Mouse (Mus musculus) thymus, adult 2 months (tissue): ENCODE results near the gene Ralbp1. TPM values are rescaled to one million over a fixed set of nuclear protein-coding genes. Genes with fewer than 3 reads are reported as not detected.

Source experiments
- DNase-seq: peaks from one replicate; pipeline ENCODE4 v3.0.0; 2021
- H3K27ac ChIP-seq: fragments of 200-500 bp; 2 replicates; pipeline ENCODE4 v1.5.1; 2012; ENCODE audit warnings: low read length, control low read depth; ENCODE audit not compliant: control insufficient read depth, insufficient read depth
- H3K27me3 ChIP-seq: fragments of 200-500 bp; 2 replicates; pipeline ENCODE4 v1.6.1; 2012; ENCODE audit warnings: mild to moderate bottlenecking, low read length, moderate library complexity, mixed read lengths; ENCODE audit not compliant: control insufficient read depth, insufficient read depth
- H3K36me3 ChIP-seq: fragments of 200-500 bp; 2 replicates; pipeline ENCODE4 v1.6.1; 2012; ENCODE audit warnings: mild to moderate bottlenecking, low read length, moderate library complexity; ENCODE audit not compliant: control insufficient read depth, insufficient read depth
- H3K4me1 ChIP-seq: fragments of 200-500 bp; replicated peaks from 2 replicates; pipeline ENCODE4 v1.6.1; 2012; ENCODE audit warnings: low read length; ENCODE audit not compliant: control insufficient read depth, insufficient read depth
- H3K4me3 ChIP-seq: fragments of 200-500 bp; 2 replicates; pipeline ENCODE4 v1.5.1; 2012; ENCODE audit warnings: mild to moderate bottlenecking, low read length, control low read depth, moderate library complexity; ENCODE audit not compliant: control insufficient read depth, insufficient read depth
- CTCF ChIP-seq: fragments of 200-500 bp; IDR thresholded peaks from 2 replicates; pipeline ENCODE4 v1.5.1; 2012; ENCODE audit warnings: mild to moderate bottlenecking, control low read depth, low read length, moderate library complexity, borderline replicate concordance; ENCODE audit not compliant: control insufficient read depth, poor library complexity, insufficient read depth; ENCODE audit errors: extremely low read depth
- POLR2A ChIP-seq: fragments of 200-500 bp; IDR thresholded peaks from 2 replicates; pipeline ENCODE4 v1.6.1; 2012; ENCODE audit warnings: mild to moderate bottlenecking, low read length, control low read depth, moderate library complexity; ENCODE audit not compliant: control insufficient read depth, poor library complexity, insufficient read depth; ENCODE audit errors: extremely low read depth
- WGBS: fragments of 180-500 bp; shearing (Covaris S2); methylation state at CpG from one replicate; pipeline ENCODE4 v1.1.7; 2018; 5-methylcytosine and 5-hydroxymethylcytosine counted together
- polyA plus RNA-seq: library from polyadenylated mRNA; depleted of rRNA; stranded (reverse); fragments of >200 nt; gene quantifications from 2 replicates; pipeline ENCODE4 v1.2.3, GENCODE M21; 2012

The Ralbp1 gene
- polyA plus RNA-seq, 1 experiment: 47.6 TPM

GRCm38 (mm10) chr17:65927077-65927476 lies 41.5 kb upstream of the Ralbp1 start:
- TF ChIP-seq POLR2A: no peak
- no peak for DNase-seq
- WGBS: 93% methylated on average over 4 of the region's 4 CpGs

GRCm38 (mm10) chr17:65924218-65924617 lies 38.6 kb upstream of the Ralbp1 start:
- Histone ChIP-seq H3K4me1 (peaks cover 1% of the 10 kb centered on the region), H3K4me3 (no peak overlapping the region), H3K27ac (no peak overlapping the region), H3K36me3 (peaks cover 12% of the 10 kb centered on the region), H3K27me3 (no peaks in the 10 kb centered on the region)
- DNase-seq: no peak
- 85% methylated on average over 5 of the region's 5 CpGs for WGBS
- TF ChIP-seq POLR2A (no peak), CTCF (no peak)

More at GRCm38 (mm10) chr17:65927077-65927476, 41.5 kb upstream of the Ralbp1 start:
- Histone ChIP-seq H3K27me3 (no peaks in the 10 kb centered on the region), H3K4me3 (no peak overlapping the region), H3K27ac (no peak overlapping the region), H3K4me1 (peaks cover 11% of the 10 kb centered on the region), H3K36me3 (peaks cover 12% of the 10 kb centered on the region)

- no peaks in the 10 kb centered on the region for H3K4me1 ChIP-seq
- DNase-seq: no peak
- TF ChIP-seq CTCF (no peak), POLR2A (no peak)
- peaks cover 11% of the 10 kb centered on the region for H3K36me3 ChIP-seq
- H3K27ac ChIP-seq: no peak overlapping the region
- 96% methylated on average over 6 of the region's 6 CpGs for WGBS
- H3K27me3 ChIP-seq: no peaks in the 10 kb centered on the region
- H3K4me3 ChIP-seq: no peak overlapping the region
Measured at GRCm38 (mm10) chr17:65921975-65922374, 36.4 kb upstream of the Ralbp1 start.

GRCm38 (mm10) chr17:65919235-65919634 lies 33.6 kb upstream of the Ralbp1 start:
- no peak overlapping the region for H3K4me3 ChIP-seq
- no peak for DNase-seq
- no peaks in the 10 kb centered on the region for H3K27me3 ChIP-seq
- H3K27ac ChIP-seq: no peak overlapping the region
- 82% methylated on average over 3 of the region's 3 CpGs for WGBS
- TF ChIP-seq POLR2A (no peak), CTCF (no peak)
- no peaks in the 10 kb centered on the region; the same call in 1 of the 2 replicates for H3K36me3 ChIP-seq
- no peaks in the 10 kb centered on the region for H3K4me1 ChIP-seq

GRCm38 (mm10) chr17:65916135-65916668 lies 30.6 kb upstream of the Ralbp1 start:
- TF ChIP-seq CTCF: no peak
- TF ChIP-seq POLR2A: no peak
- Histone ChIP-seq H3K4me3 (no peak overlapping the region), H3K27me3 (no peaks in the 10 kb centered on the region), H3K36me3 (no peaks in the 10 kb centered on the region), H3K4me1 (no peaks in the 10 kb centered on the region), H3K27ac (no peak overlapping the region)
- 85% methylated on average over 8 of the region's 8 CpGs for WGBS
- no peak for DNase-seq

- Histone ChIP-seq H3K36me3 (no peaks in the 10 kb centered on the region), H3K27me3 (no peaks in the 10 kb centered on the region), H3K4me1 (no peaks in the 10 kb centered on the region), H3K27ac (no peak overlapping the region), H3K4me3 (no peak overlapping the region)
- WGBS: 92% methylated on average over 6 of the region's 6 CpGs
- DNase-seq: no peak
- TF ChIP-seq POLR2A (no peak), CTCF (no peak)
Measured at GRCm38 (mm10) chr17:65914083-65914482, 28.5 kb upstream of the Ralbp1 start.

GRCm38 (mm10) chr17:65912202-65912601 lies 26.6 kb upstream of the Ralbp1 start:
- no peak overlapping the region for H3K4me3 ChIP-seq
- no peaks in the 10 kb centered on the region for H3K4me1 ChIP-seq
- no peak overlapping the region for H3K27ac ChIP-seq
- 25% methylated on average over 2 of the region's 2 CpGs for WGBS
- DNase-seq: no peak
- no peaks in the 10 kb centered on the region for H3K36me3 ChIP-seq
- H3K27me3 ChIP-seq: no peaks in the 10 kb centered on the region
- TF ChIP-seq CTCF: no peak
- TF ChIP-seq POLR2A: no peak
